Mouse (Mus musculus) left cerebral cortex, adult 18-20 months (tissue): ENCODE data around the gene Cpped1. TPM values are rescaled to one million over a fixed set of nuclear protein-coding genes. Genes with fewer than 3 reads are reported as not detected.

ENCODE experiments used
- DNase-seq, 2 experiments: peaks; one replicate each; pipeline ENCODE4 v3.0.0; 2021 to 2022; ENCODE audit warnings: low spot score in 2 of 2, mixed read lengths in 1 of 2
- long read RNA-seq, 2 experiments: library from polyadenylated mRNA; stranded (forward); transcript quantifications; one replicate each; pipeline ENCODE4 v2.0.0; 2021
- total RNA-seq, 2 experiments: library from RNA; stranded (reverse); gene quantifications; 2 replicates each; pipeline ENCODE4 v1.2.3; 2021

Cpped1 gene
- 10 to 100 TPM; 37.1 to 37.8 TPM for total RNA-seq
- long read RNA-seq, experiment 1, transcript Cpped1-202 (4 exons, 2,663 nt), result major isoform, 40 of 55 reads
- long read RNA-seq, experiment 1, partial matches to known transcripts, result 2 of 55 reads
- long read RNA-seq, experiment 1, other reads (novel, unspliced or antisense), result 12 of 55 reads
- long read RNA-seq, experiment 2, transcript Cpped1-202 (4 exons, 2,663 nt), result major isoform, 24 of 33 reads
- long read RNA-seq, experiment 2, partial matches to known transcripts, result 0 of 33 reads
- long read RNA-seq, experiment 2, other reads (novel, unspliced or antisense), result 7 of 33 reads

GRCm38 (mm10) chr16:11909035-11909591, at the start of gene Cpped1:
Gene Cpped1, minus strand, starts transcription at chr16:11909445.
- peak; percentile 81 to 85 for DNase-seq

- DNase-seq, result peak; percentile 41 to 65
Measured at GRCm38 (mm10) chr16:11940477-11940876, 31.2 kb upstream of the Cpped1 start.

- no peak for DNase-seq
Measured at GRCm38 (mm10) chr16:11910801-11911200, 1.6 kb upstream of the Cpped1 start.

- no peak for DNase-seq
Measured at GRCm38 (mm10) chr16:11909817-11910216, 572 bp upstream of the Cpped1 start.

GRCm38 (mm10) chr16:11908461-11909014, 707 bp downstream of the Cpped1 start:
- DNase-seq, result peak; percentile 8 to 12

GRCm38 (mm10) chr16:11907816-11908215, 1.4 kb downstream of the Cpped1 start:
- DNase-seq, result no peak

GRCm38 (mm10) chr16:11906906-11907305, 2.3 kb downstream of the Cpped1 start:
- no peak for DNase-seq

- DNase-seq, result no peak
Measured at GRCm38 (mm10) chr16:11905216-11905615, 4.0 kb downstream of the Cpped1 start.

GRCm38 (mm10) chr16:11902007-11902406, 7.2 kb downstream of the Cpped1 start:
- DNase-seq, result no peak

GRCm38 (mm10) chr16:11900341-11900740, 8.9 kb downstream of the Cpped1 start:
- no peak for DNase-seq

GRCm38 (mm10) chr16:11896411-11896810, 12.8 kb downstream of the Cpped1 start:
- no peak for DNase-seq

GRCm38 (mm10) chr16:11894877-11895276, 14.4 kb downstream of the Cpped1 start:
- DNase-seq, result peak; percentile 24 to 34

- no peak for DNase-seq
Measured at GRCm38 (mm10) chr16:11890186-11890585, 19.1 kb downstream of the Cpped1 start.

GRCm38 (mm10) chr16:11889741-11890140, 19.5 kb downstream of the Cpped1 start:
- no peak for DNase-seq

- DNase-seq, result peak; percentile 21 to 25
Measured at GRCm38 (mm10) chr16:11881795-11882194, 27.4 kb downstream of the Cpped1 start.

GRCm38 (mm10) chr16:11880461-11880860, 28.8 kb downstream of the Cpped1 start:
- DNase-seq, result no peak

GRCm38 (mm10) chr16:11879196-11879595, 30.0 kb downstream of the Cpped1 start:
- DNase-seq, result no peak

- no peak for DNase-seq
Measured at GRCm38 (mm10) chr16:11875227-11875626, 34.0 kb downstream of the Cpped1 start.

- no peak for DNase-seq
Measured at GRCm38 (mm10) chr16:11873292-11873691, 36.0 kb downstream of the Cpped1 start.

- DNase-seq, result no peak
Measured at GRCm38 (mm10) chr16:11868486-11868885, 40.8 kb downstream of the Cpped1 start.

- DNase-seq, result peak in 1 of 2 experiments; percentile 12
Measured at GRCm38 (mm10) chr16:11852716-11853605, 56.3 kb downstream of the Cpped1 start.
